Mouse (Mus musculus) brain, embryonic 14.5 days (tissue): ENCODE measurements around the gene Slc43a1.

ENCODE experiments used
- CTCF ChIP-seq: fragments of 200-500 bp; IDR thresholded peaks from 2 replicates; pipeline ENCODE4 v1.5.1; 2012; ENCODE audit warnings: inconsistent platforms, mild to moderate bottlenecking, moderate library complexity, borderline replicate concordance; ENCODE audit not compliant: insufficient read depth, insufficient read length; ENCODE audit errors: extremely low read depth
- POLR2A ChIP-seq: fragments of 200-500 bp; IDR thresholded peaks from 2 replicates; pipeline ENCODE4 v1.6.1; 2012; ENCODE audit warnings: mild to moderate bottlenecking, inconsistent platforms, borderline replicate concordance; ENCODE audit not compliant: poor library complexity, insufficient read depth, insufficient read length, severe bottlenecking; ENCODE audit errors: extremely low read depth

DNA sequence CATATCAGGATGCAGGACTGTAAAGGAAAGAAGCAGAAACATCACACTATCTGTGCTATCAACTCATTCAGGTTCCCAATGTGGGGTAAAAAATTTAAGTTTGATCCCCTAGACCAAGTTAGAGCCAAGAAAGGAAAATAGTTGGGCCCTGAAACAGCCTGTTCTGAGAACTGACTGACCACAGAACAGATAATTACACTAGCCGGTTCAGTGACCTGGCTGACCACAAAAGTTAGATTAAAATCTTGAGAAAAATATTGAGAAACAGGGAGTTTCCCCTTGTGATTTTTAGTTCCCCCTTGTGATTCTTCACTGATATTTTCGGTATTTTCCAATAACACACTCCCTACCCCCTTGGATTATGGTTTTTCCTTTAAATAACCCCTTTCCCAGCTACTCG is 44.8 kb upstream of the Slc43a1 start:
- TF ChIP-seq POLR2A = no peak
- TF ChIP-seq CTCF = no peak
